Mouse (Mus musculus) c-Kit-positive CD71-positive TER-119-positive erythroid progenitor cells, embryonic 14.5 days (primary cell): ENCODE results near the gene Fnbp1l.

Source experiments
- DNase-seq: peaks from one replicate; pipeline ENCODE4 v3.0.0-alpha.2; 2013; ENCODE audit warnings: low spot score

Fnbp1l gene

GRCm38 (mm10) chr3:122618991-122619930, at the start of gene Fnbp1l:
TSS of gene Fnbp1l (minus strand) at chr3:122619715.
- DNase-seq = no peak

GRCm38 (mm10) chr3:122660795-122661194, 41.3 kb upstream of the Fnbp1l start:
- no peak for DNase-seq

- no peak for DNase-seq
Observed at GRCm38 (mm10) chr3:122659261-122659917, 39.9 kb upstream of the Fnbp1l start.

- no peak for DNase-seq
Observed at GRCm38 (mm10) chr3:122647195-122647837, 27.8 kb upstream of the Fnbp1l start.

GRCm38 (mm10) chr3:122640286-122640685, 20.8 kb upstream of the Fnbp1l start:
- DNase-seq = no peak

- DNase-seq = no peak
Observed at GRCm38 (mm10) chr3:122639197-122639475, 19.6 kb upstream of the Fnbp1l start.

GRCm38 (mm10) chr3:122638329-122639196, 19.0 kb upstream of the Fnbp1l start:
- peak; percentile 95 for DNase-seq

GRCm38 (mm10) chr3:122637280-122637679, 17.8 kb upstream of the Fnbp1l start:
- DNase-seq = no peak

GRCm38 (mm10) chr3:122635246-122635645, 15.7 kb upstream of the Fnbp1l start:
- no peak for DNase-seq

GRCm38 (mm10) chr3:122629580-122629979, 10.1 kb upstream of the Fnbp1l start:
- no peak for DNase-seq

- DNase-seq = no peak
Observed at GRCm38 (mm10) chr3:122628956-122629355, 9.4 kb upstream of the Fnbp1l start.

- DNase-seq = no peak
Observed at GRCm38 (mm10) chr3:122628546-122628945, 9.0 kb upstream of the Fnbp1l start.

GRCm38 (mm10) chr3:122627846-122628245, 8.3 kb upstream of the Fnbp1l start:
- no peak for DNase-seq

- DNase-seq = no peak
Observed at GRCm38 (mm10) chr3:122624591-122624990, 5.1 kb upstream of the Fnbp1l start.

GRCm38 (mm10) chr3:122620285-122620931, 893 bp upstream of the Fnbp1l start:
- DNase-seq = no peak

GRCm38 (mm10) chr3:122619931-122620284, 393 bp upstream of the Fnbp1l start:
- no peak for DNase-seq

- DNase-seq = no peak
Observed at GRCm38 (mm10) chr3:122618402-122618801, 1.1 kb downstream of the Fnbp1l start.

- no peak for DNase-seq
Observed at GRCm38 (mm10) chr3:122617613-122618340, 1.7 kb downstream of the Fnbp1l start.

- no peak for DNase-seq
Observed at GRCm38 (mm10) chr3:122612537-122612936, 7.0 kb downstream of the Fnbp1l start.

- DNase-seq = no peak
Observed at GRCm38 (mm10) chr3:122611761-122612160, 7.8 kb downstream of the Fnbp1l start.
